Mouse (Mus musculus) E14TG2a.4 (cell line): ENCODE measurements at regions not wholly inside any gene's neighbourhood (a gene's known extent, or its start where the extent isn't known, plus 50 kb on each side); places are given as distances from the start of the nearest gene placed in this dataset.

Experiments
- CTCF ChIP-seq: conservative IDR thresholded peaks from 2 replicates; pipeline ENCODE4 v1.5.1; 2014; ENCODE audit warnings: low read length
- NANOG ChIP-seq: IDR thresholded peaks from 2 replicates; pipeline ENCODE4 v1.6.1; 2014; ENCODE audit warnings: borderline replicate concordance, low read length, mixed read lengths
- POU5F1 ChIP-seq: IDR thresholded peaks from 2 replicates; pipeline ENCODE4 v1.6.1; 2014; ENCODE audit warnings: low read length, borderline replicate concordance

DNA sequence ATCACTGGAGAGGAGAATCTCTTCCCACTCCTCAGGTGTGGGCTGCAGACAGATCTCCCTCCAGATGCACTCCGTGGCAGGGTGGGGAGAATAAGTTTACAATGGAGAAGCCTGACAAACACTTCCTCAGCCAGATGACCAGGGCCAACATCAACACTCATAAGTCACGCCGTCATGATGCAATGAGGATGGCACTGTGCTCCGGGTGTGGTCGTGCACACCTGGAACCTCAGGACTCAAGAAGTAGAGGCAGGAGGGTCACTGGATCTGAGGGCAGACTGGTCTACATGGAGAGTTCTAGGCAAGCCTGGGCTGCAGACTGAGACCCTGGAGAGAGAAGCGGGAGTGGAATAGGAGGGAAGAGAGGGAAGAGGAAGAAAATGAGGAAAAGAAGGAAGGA is 194.3 kb downstream of the 3100002H09Rik start:
- TF ChIP-seq CTCF (no peak), POU5F1 (no peak), NANOG (no peak)
